Comparison of ENCODE assay signal across 9 mouse cellular contexts in genomic region chr4:117346025-117346424, GRCm38 (mm10).
DNase-seq lines count a peak whose midpoint lies in the region; ATAC-seq and TF ChIP-seq lines count a peak whose summit lies in the region.
"Had no signal": no experiment of that assay in that cellular context is flagged by ENCODE, and none has a peak within 500 bp of the region (broad histone marks: within the 10 kb centered on the region; RNA-seq: fewer than 3 reads in every experiment).

No protein-coding gene starts in this region.

- peak; percentile 9 to 18 for DNase-seq in cerebellum, adult 18-20 months
- no peak for DNase-seq in cerebellum, adult 9-11 months
- no peak for DNase-seq in midbrain, embryonic 11.5 days (ENCODE audit: low spot score, missing footprints)
- no peak for DNase-seq in midbrain, embryonic 10.5 days (ENCODE audit: low spot score)
- peak; percentile 78 for DNase-seq in embryo, embryonic 10 days (ENCODE audit: low spot score)
- peak; percentile 9 to 47 for DNase-seq in kidney, postnatal 4 days
- DNase-seq in midbrain, postnatal 0 days (ENCODE audit: low spot score), result peak; percentile 57
- DNase-seq in testis, postnatal 14 days (ENCODE audit: low spot score), result no peak

- no peak overlapping the region for H3K9ac ChIP-seq in midbrain, embryonic 11.5 days (ENCODE audit: low read length)
- H3K9ac ChIP-seq in midbrain, postnatal 0 days (replicated peaks; ENCODE audit: low read length, poor library complexity, severe bottlenecking), result no peak overlapping the region
- H3K9ac ChIP-seq: heart, embryonic 13.5 days had no signal

- no peak overlapping the region for H3K27ac ChIP-seq in midbrain, embryonic 11.5 days (ENCODE audit: low read depth, low read length)
- no peak overlapping the region for H3K27ac ChIP-seq in midbrain, embryonic 10.5 days (replicated peaks)
- H3K27ac ChIP-seq in midbrain, postnatal 0 days (ENCODE audit: low read depth, low read length), result no peak overlapping the region
- H3K27ac ChIP-seq: heart, embryonic 13.5 days had no signal

- WGBS in midbrain, embryonic 11.5 days, result 69% methylated on average over 6 of the region's 6 CpGs
- 74% methylated on average over 6 of the region's 6 CpGs for WGBS in midbrain, embryonic 10.5 days
- 67% methylated on average over 6 of the region's 6 CpGs for WGBS in midbrain, postnatal 0 days

- H3K4me1 ChIP-seq in midbrain, embryonic 11.5 days (ENCODE audit: control insufficient read depth, insufficient read depth, low read length), result peaks cover 12% of the 10 kb centered on the region; the same call in 1 of the 2 replicates
- peaks cover 50% of the 10 kb centered on the region for H3K4me1 ChIP-seq in midbrain, embryonic 10.5 days
- peaks cover 4% of the 10 kb centered on the region; the same call in 1 of the 2 replicates for H3K4me1 ChIP-seq in midbrain, postnatal 0 days (ENCODE audit: insufficient read depth, low read length)

- peak; percentile 72 for TF ChIP-seq CTCF in midbrain, postnatal 0 days (IDR thresholded peaks at IDR 0.05)

- H3K9me3 ChIP-seq in midbrain, embryonic 11.5 days (ENCODE audit: control insufficient read depth, low read length), result no peaks in the 10 kb centered on the region
- H3K9me3 ChIP-seq in midbrain, embryonic 10.5 days (replicated peaks), result no peaks in the 10 kb centered on the region
- H3K9me3 ChIP-seq in midbrain, postnatal 0 days (ENCODE audit: low read length), result no peaks in the 10 kb centered on the region
- H3K9me3 ChIP-seq: heart, embryonic 13.5 days had no signal

- H3K4me2 ChIP-seq in midbrain, embryonic 11.5 days, result no peak overlapping the region
- H3K4me2 ChIP-seq in midbrain, postnatal 0 days (ENCODE audit: low read depth, low read length, poor library complexity, severe bottlenecking), result no peak overlapping the region
- H3K4me2 ChIP-seq: heart, embryonic 13.5 days had no signal

- H3K4me3 ChIP-seq in midbrain, embryonic 11.5 days (ENCODE audit: low read depth, low read length), result no peak overlapping the region
- H3K4me3 ChIP-seq in midbrain, embryonic 10.5 days, result no peak overlapping the region
- no peak overlapping the region for H3K4me3 ChIP-seq in midbrain, postnatal 0 days (ENCODE audit: low read depth, low read length)
- H3K4me3 ChIP-seq: heart, embryonic 13.5 days had no signal

- no peaks in the 10 kb centered on the region for H3K36me3 ChIP-seq in midbrain, embryonic 11.5 days (ENCODE audit: control insufficient read depth, insufficient read depth, low read length)
- no peaks in the 10 kb centered on the region for H3K36me3 ChIP-seq in midbrain, embryonic 10.5 days
- H3K36me3 ChIP-seq in midbrain, postnatal 0 days (ENCODE audit: insufficient read depth, low read length), result no peaks in the 10 kb centered on the region
- H3K36me3 ChIP-seq: heart, embryonic 13.5 days had no signal

- H3K27me3 ChIP-seq in midbrain, embryonic 11.5 days (ENCODE audit: control insufficient read depth, insufficient read depth, low read length), result peaks cover 18% of the 10 kb centered on the region
- H3K27me3 ChIP-seq in midbrain, embryonic 10.5 days (ENCODE audit: low read depth, poor library complexity, severe bottlenecking), result peaks cover 88% of the 10 kb centered on the region
- H3K27me3 ChIP-seq in midbrain, postnatal 0 days (ENCODE audit: insufficient read depth, low read length), result peaks cover 13% of the 10 kb centered on the region; the same call in 1 of the 2 replicates

- ATAC-seq in midbrain, embryonic 11.5 days (ENCODE audit: low FRiP score), result 0 out of 2 replicates have a peak, but pooled peaks have one; percentile 6
- no peak for ATAC-seq in midbrain, postnatal 0 days (ENCODE audit: low FRiP score)

Comparison
In these comparisons a context has a peak if more than half of its experiments do, and no peak if none do; other contexts are left out.
1. DNase-seq: peak in cerebellum, adult 18-20 months (2 of 2), embryo, embryonic 10 days (single experiment), kidney, postnatal 4 days (2 of 2) and midbrain, postnatal 0 days (single experiment); none in cerebellum, adult 9-11 months (single experiment), midbrain, embryonic 11.5 days (single experiment), midbrain, embryonic 10.5 days (single experiment) and testis, postnatal 14 days (single experiment).